Mouse (Mus musculus): ENCODE data around the gene Jak3. TPM values are rescaled to one million over a fixed set of nuclear protein-coding genes. Genes with fewer than 3 reads are reported as not detected.

Jak3 gene
- polyA plus RNA-seq, 2 experiments = 3.0 to 3.8 TPM

GRCm38 (mm10) chr8:71685573-71685972 is 9.5 kb downstream of the Jak3 start:
- Histone ChIP-seq H3K27ac (no peak overlapping the region), H3K9ac (replicated peaks) (no peak overlapping the region), H3K4me3 (ENCODE audit: insufficient read depth in 1 of 2, low read depth in 2 of 2, low read length in 2 of 2) (no peak overlapping the region), H3K4me2 (ENCODE audit: low read depth) (no peak overlapping the region), H3K9me3 (ENCODE audit: control insufficient read depth, low read length) (no peaks in the 10 kb centered on the region), H3K36me3 (replicated peaks; ENCODE audit: control insufficient read depth, insufficient read depth, low read depth) (no peaks in the 10 kb centered on the region), H3K4me1 (replicated peaks; ENCODE audit: control insufficient read depth in 2 of 2, insufficient read depth in 2 of 2, low read length in 1 of 2) (no peaks in the 10 kb centered on the region), H3K27me3 (ENCODE audit: control insufficient read depth, insufficient read depth, low read length) (peaks cover 48% of the 10 kb centered on the region)
- 56% methylated on average over 29 of the region's 29 CpGs for WGBS (ENCODE audit: insufficient replicate concordance)
- ATAC-seq (ENCODE audit: insufficient read depth) (no peak), DNase-seq (ENCODE audit: low read depth in 3 of 3, low spot score in 3 of 3) (no peak)
- TF ChIP-seq EP300 (IDR thresholded peaks at IDR 0.05; ENCODE audit: low read depth) (no peak), CTCF (IDR thresholded peaks at IDR 0.05; ENCODE audit: low read depth) (no peak)

DNA sequence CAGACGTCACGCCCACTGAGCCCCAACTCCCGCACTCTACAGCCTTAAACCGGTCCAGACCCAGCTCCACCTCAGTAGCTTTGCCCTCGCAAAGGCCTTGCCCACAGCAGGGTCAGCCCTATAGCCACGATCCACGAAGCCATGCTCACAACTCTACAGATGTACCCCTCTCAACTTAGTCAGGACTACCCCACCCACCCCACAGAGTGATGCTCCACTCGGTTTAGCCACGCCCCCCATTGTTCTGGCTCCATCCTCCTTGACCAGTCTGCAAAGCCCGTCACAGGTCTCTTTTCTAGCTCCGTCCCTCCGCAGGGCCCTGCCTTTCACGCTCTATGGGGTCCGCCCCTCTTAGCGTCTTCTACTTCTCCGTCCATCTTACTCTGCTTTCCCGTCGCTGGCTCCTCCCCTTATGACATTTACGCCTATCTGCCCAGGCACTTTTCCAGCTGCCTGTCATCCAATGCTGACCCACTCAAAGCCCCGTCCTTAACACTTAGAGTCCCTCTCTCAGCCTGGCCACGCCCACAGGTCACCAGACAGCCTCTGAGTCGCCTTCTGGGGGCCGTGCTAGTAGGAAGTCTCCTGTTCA is 10.1 kb downstream of the Jak3 start:
- ATAC-seq (ENCODE audit: insufficient read depth) (no peak; the same call in none of the 2 replicates), DNase-seq (ENCODE audit: low read depth in 3 of 3, low spot score in 3 of 3) (no peak)
- 41% methylated on average over 23 of the region's 23 CpGs for WGBS (ENCODE audit: insufficient replicate concordance)
- H3K27ac ChIP-seq = no peak overlapping the region
- peaks cover 55% of the 10 kb centered on the region for H3K27me3 ChIP-seq (ENCODE audit: control insufficient read depth, insufficient read depth, low read length)
- H3K4me3 ChIP-seq (ENCODE audit: insufficient read depth in 1 of 2, low read depth in 2 of 2, low read length in 2 of 2) = no peak overlapping the region
- H3K9me3 ChIP-seq (ENCODE audit: control insufficient read depth, low read length) = no peaks in the 10 kb centered on the region
- H3K9ac ChIP-seq (replicated peaks) = no peak overlapping the region
- H3K36me3 ChIP-seq (replicated peaks; ENCODE audit: control insufficient read depth, insufficient read depth, low read depth) = no peaks in the 10 kb centered on the region
- H3K4me2 ChIP-seq (ENCODE audit: low read depth) = no peak overlapping the region
- no peak for TF ChIP-seq EP300 (IDR thresholded peaks at IDR 0.05; ENCODE audit: low read depth)
- TF ChIP-seq CTCF (IDR thresholded peaks at IDR 0.05; ENCODE audit: low read depth) = no peak
- H3K4me1 ChIP-seq (replicated peaks; ENCODE audit: control insufficient read depth in 2 of 2, insufficient read depth in 2 of 2, low read length in 1 of 2) = no peaks in the 10 kb centered on the region

GRCm38 (mm10) chr8:71687616-71688015 is 11.5 kb downstream of the Jak3 start:
- Histone ChIP-seq H3K36me3 (replicated peaks; ENCODE audit: control insufficient read depth, insufficient read depth, low read depth) (no peaks in the 10 kb centered on the region), H3K9ac (replicated peaks) (no peak overlapping the region), H3K4me2 (ENCODE audit: low read depth) (no peak overlapping the region), H3K9me3 (ENCODE audit: control insufficient read depth, low read length) (no peaks in the 10 kb centered on the region), H3K27ac (no peak overlapping the region), H3K4me3 (ENCODE audit: insufficient read depth in 1 of 2, low read depth in 2 of 2, low read length in 2 of 2) (no peak overlapping the region), H3K4me1 (replicated peaks; ENCODE audit: control insufficient read depth in 2 of 2, insufficient read depth in 2 of 2, low read length in 1 of 2) (no peaks in the 10 kb centered on the region), H3K27me3 (ENCODE audit: control insufficient read depth, insufficient read depth, low read length) (peaks cover 69% of the 10 kb centered on the region)
- 42% methylated on average over 8 of the region's 8 CpGs for whole genome bisulfite sequencing (ENCODE audit: insufficient replicate concordance)
- no peak for ATAC-seq (ENCODE audit: insufficient read depth)
- TF ChIP-seq CTCF (IDR thresholded peaks at IDR 0.05; ENCODE audit: low read depth) (no peak), EP300 (IDR thresholded peaks at IDR 0.05; ENCODE audit: low read depth) (no peak)
- DNase-seq (ENCODE audit: low read depth in 3 of 3, low spot score in 3 of 3) = no peak

GRCm38 (mm10) chr8:71689028-71689427 is 12.9 kb downstream of the Jak3 start, which contains the start of gene Insl3:
Gene Insl3 (plus strand): TSS chr8:71689214.
- ATAC-seq (ENCODE audit: insufficient read depth) (no peak), DNase-seq (ENCODE audit: low read depth in 3 of 3, low spot score in 3 of 3) (no peak)
- no peak within 1 kb of the TSS for H3K4me3 ChIP-seq (ENCODE audit: insufficient read depth in 1 of 2, low read depth in 2 of 2, low read length in 2 of 2)
- H3K4me1 ChIP-seq (replicated peaks; ENCODE audit: control insufficient read depth in 2 of 2, insufficient read depth in 2 of 2, low read length in 1 of 2) = no peaks in the 10 kb centered on the region
- no peaks in the 10 kb centered on the region for H3K36me3 ChIP-seq (replicated peaks; ENCODE audit: control insufficient read depth, insufficient read depth, low read depth)
- H3K27me3 ChIP-seq (ENCODE audit: control insufficient read depth, insufficient read depth, low read length) = peaks cover 83% of the 10 kb centered on the region
- no peak within 1 kb of the TSS for H3K4me2 ChIP-seq (ENCODE audit: low read depth)
- H3K9ac ChIP-seq (replicated peaks) = no peak within 1 kb of the TSS
- TF ChIP-seq CTCF (IDR thresholded peaks at IDR 0.05; ENCODE audit: low read depth) (no peak), EP300 (IDR thresholded peaks at IDR 0.05; ENCODE audit: low read depth) (no peak)
- H3K27ac ChIP-seq = no peak within 1 kb of the TSS
- no peaks in the 10 kb centered on the region for H3K9me3 ChIP-seq (ENCODE audit: control insufficient read depth, low read length)
- 17% methylated on average over 33 of the region's 33 CpGs for whole genome bisulfite sequencing (ENCODE audit: insufficient replicate concordance)

DNA sequence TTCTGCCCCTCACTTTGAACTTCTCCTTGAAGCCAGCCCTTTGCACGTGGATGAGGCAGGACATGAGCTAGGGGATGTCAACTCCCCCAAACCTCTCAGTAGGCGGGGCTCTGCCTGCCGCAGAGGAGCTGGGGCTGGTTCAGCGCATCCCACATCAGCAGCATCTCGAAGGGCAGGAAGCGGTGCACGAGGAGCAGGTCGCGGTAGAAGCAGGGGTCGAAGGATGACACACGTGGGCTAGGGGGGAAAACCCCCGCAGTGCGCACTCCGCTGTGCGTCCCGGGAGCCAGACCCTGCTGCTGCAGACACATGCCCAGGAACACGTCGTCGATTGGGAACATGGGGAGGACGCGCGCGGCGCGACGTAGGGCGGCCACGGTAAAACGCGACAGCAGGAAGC is 16.4 kb downstream of the Jak3 start:
- WGBS (ENCODE audit: insufficient replicate concordance) = 6% methylated on average over 29 of the region's 30 CpGs
- H3K4me2 ChIP-seq (ENCODE audit: low read depth) = no peak overlapping the region
- H3K27me3 ChIP-seq (ENCODE audit: control insufficient read depth, insufficient read depth, low read length) = peaks cover 74% of the 10 kb centered on the region
- ATAC-seq (ENCODE audit: insufficient read depth) (no peak), DNase-seq (ENCODE audit: low read depth in 3 of 3, low spot score in 3 of 3) (no peak)
- no peak overlapping the region for H3K4me3 ChIP-seq (ENCODE audit: insufficient read depth in 1 of 2, low read depth in 2 of 2, low read length in 2 of 2)
- no peak for TF ChIP-seq CTCF (IDR thresholded peaks at IDR 0.05; ENCODE audit: low read depth)
- TF ChIP-seq EP300 (IDR thresholded peaks at IDR 0.05; ENCODE audit: low read depth) = no peak
- H3K4me1 ChIP-seq (replicated peaks; ENCODE audit: control insufficient read depth in 2 of 2, insufficient read depth in 2 of 2, low read length in 1 of 2) = no peaks in the 10 kb centered on the region
- H3K9ac ChIP-seq (replicated peaks) = no peak overlapping the region
- H3K9me3 ChIP-seq (ENCODE audit: control insufficient read depth, low read length) = no peaks in the 10 kb centered on the region
- H3K36me3 ChIP-seq (replicated peaks; ENCODE audit: control insufficient read depth, insufficient read depth, low read depth) = no peaks in the 10 kb centered on the region
- H3K27ac ChIP-seq = no peak overlapping the region
